Mouse (Mus musculus) intestine, embryonic 14.5 days (tissue): ENCODE measurements around the gene Chrna5. TPM values are rescaled to one million over a fixed set of nuclear protein-coding genes. Genes with fewer than 3 reads are reported as not detected.
A peak's percentile ranks its signal among the peaks of the same experiment; 100 is the strongest.

Source experiments
- ATAC-seq: fragments of 200-750 bp; cut with Nextera tagmentation; replicated peaks from 2 replicates; pipeline ENCODE4 v1.8.0; 2017; ENCODE audit warnings: low read depth, moderate number of reproducible peaks, moderate TSS enrichment, moderate library complexity; ENCODE audit not compliant: low FRiP score, low TSS enrichment
- DNase-seq: peaks from one replicate; pipeline ENCODE4 v3.0.0-alpha.2; 2018; ENCODE audit warnings: low spot score
- H3K27ac ChIP-seq: fragments of 300-500 bp; sonication (generic); 2 replicates; pipeline ENCODE4 v1.5.1; 2014; ENCODE audit warnings: low read depth, mild to moderate bottlenecking, control low read depth
- H3K27me3 ChIP-seq: fragments of 300-500 bp; sonication (generic); replicated peaks from 2 replicates; pipeline ENCODE4 v1.6.1; 2014; ENCODE audit warnings: low read length, control low read depth; ENCODE audit not compliant: control insufficient read depth, insufficient read depth
- H3K36me3 ChIP-seq: fragments of 300-500 bp; sonication (generic); 2 replicates; pipeline ENCODE4 v1.6.1; 2014; ENCODE audit warnings: low read length, control low read depth; ENCODE audit not compliant: control insufficient read depth, insufficient read depth
- H3K4me1 ChIP-seq: fragments of 300-500 bp; sonication (generic); replicated peaks from 2 replicates; pipeline ENCODE4 v1.6.1; 2014; ENCODE audit warnings: low read length, control low read depth, mixed read lengths; ENCODE audit not compliant: control insufficient read depth, insufficient read depth
- H3K4me2 ChIP-seq: fragments of 300-500 bp; sonication (generic); 2 replicates; pipeline ENCODE4 v1.6.1; 2014; ENCODE audit warnings: low read length
- H3K4me3 ChIP-seq: fragments of 300-500 bp; sonication (generic); 2 replicates; pipeline ENCODE4 v1.5.1; 2014; ENCODE audit warnings: low read depth, low read length, control low read depth, mixed read lengths
- H3K9ac ChIP-seq: fragments of 300-500 bp; sonication (generic); 2 replicates; pipeline ENCODE4 v1.6.1; 2014; ENCODE audit warnings: mild to moderate bottlenecking, low read length
- H3K9me3 ChIP-seq: fragments of 300-500 bp; sonication (generic); 2 replicates; pipeline ENCODE4 v1.6.1; 2016; ENCODE audit warnings: low read length, control low read depth; ENCODE audit not compliant: control insufficient read depth
- WGBS: fragments of 180-500 bp; shearing (Covaris S2); extraction: QIAGEN DNeasy Blood & Tissue Kit; methylation state at CpG from one replicate; pipeline ENCODE4 v1.1.7; 2014; 5-methylcytosine and 5-hydroxymethylcytosine counted together
- polyA plus RNA-seq: library from polyadenylated mRNA; unstranded; fragments of >200 nt; fragmentation: Nextera tagmentation; extraction: Ambion mirVana; gene quantifications from 2 replicates; pipeline ENCODE4 v1.2.1, GENCODE M21; 2014

Chrna5 gene
- polyA plus RNA-seq, 1 experiment from 2014 or later: 5.3 TPM

DNA sequence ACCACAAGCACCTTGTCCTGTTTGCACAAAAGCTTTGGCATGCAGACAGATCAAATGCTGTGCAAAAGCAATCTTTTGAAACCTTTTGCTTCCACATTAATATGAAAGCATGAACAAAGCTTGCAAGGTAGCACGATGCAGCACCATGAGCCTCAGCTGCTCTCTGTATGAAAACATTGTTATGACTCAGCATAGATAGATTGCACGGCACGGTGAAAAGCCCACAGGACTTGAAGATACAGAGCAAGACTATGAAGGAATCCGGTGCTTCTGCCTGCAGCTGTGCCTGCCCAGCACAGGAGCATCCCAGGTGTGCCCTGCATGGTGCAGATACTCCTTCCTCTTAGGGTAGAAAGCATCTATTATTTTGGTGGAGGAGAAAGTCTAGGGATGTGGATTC is 22.9 kb downstream of the Chrna5 start:
- 64% methylated on average over 4 of the region's 4 CpGs for WGBS
- Histone ChIP-seq H3K4me1 (no peaks in the 10 kb centered on the region), H3K36me3 (no peaks in the 10 kb centered on the region), H3K9ac (no peak overlapping the region), H3K9me3 (no peaks in the 10 kb centered on the region), H3K4me2 (no peak overlapping the region), H3K4me3 (no peak overlapping the region), H3K27me3 (no peaks in the 10 kb centered on the region), H3K27ac (no peak overlapping the region)
- no peak for DNase-seq
- ATAC-seq: no peak

- H3K4me1 ChIP-seq: no peaks in the 10 kb centered on the region
- ATAC-seq (no peak), DNase-seq (no peak)
- WGBS: 80% methylated on average over 2 of the region's 2 CpGs
- H3K36me3 ChIP-seq: no peaks in the 10 kb centered on the region
- no peak overlapping the region for H3K9ac ChIP-seq
- H3K4me3 ChIP-seq: no peak overlapping the region
- H3K27ac ChIP-seq: no peak overlapping the region
- no peaks in the 10 kb centered on the region for H3K27me3 ChIP-seq
- H3K4me2 ChIP-seq: no peak overlapping the region
- no peaks in the 10 kb centered on the region for H3K9me3 ChIP-seq
Measured at GRCm38 (mm10) chr9:55009692-55010091, 29.0 kb downstream of the Chrna5 start.

DNA sequence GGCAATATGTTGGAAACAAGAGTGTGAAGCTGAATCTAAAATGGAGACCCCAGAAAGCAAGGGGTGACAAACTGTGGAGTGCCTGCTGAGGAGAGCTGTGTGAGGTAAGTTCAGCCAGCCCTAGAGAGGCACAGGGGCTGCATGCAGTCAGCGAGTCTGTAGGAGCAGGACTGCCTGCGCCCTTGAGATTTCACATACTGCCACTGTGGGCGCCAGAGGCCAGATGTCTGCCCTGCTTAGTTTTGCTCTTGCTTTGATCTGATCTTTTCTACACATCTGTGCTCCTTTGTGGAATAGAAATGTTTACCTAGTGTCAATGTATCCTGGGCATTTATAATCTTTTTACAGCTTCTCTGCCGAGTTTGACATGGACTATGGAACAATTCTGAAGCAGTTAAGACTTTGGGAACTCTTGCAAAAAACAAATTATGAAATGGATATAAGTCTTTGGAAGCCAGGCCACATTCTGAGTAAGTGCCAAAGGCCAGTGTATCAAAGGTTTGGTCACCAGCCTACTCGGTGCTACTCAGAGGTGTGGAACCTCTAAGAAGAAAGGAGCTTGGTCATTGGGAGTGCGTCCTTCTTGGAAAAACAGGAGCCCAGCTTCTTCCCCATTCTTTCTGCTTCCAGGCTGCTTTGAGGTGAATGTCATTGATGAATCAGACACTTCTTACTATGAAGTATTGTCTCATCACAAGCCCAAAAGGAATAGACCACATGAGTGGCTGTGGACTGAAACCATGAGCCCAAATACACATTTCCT is 30.1 kb downstream of the Chrna5 start:
- H3K4me1 ChIP-seq: no peaks in the 10 kb centered on the region
- no peak overlapping the region for H3K4me3 ChIP-seq
- no peaks in the 10 kb centered on the region for H3K9me3 ChIP-seq
- 28% methylated on average over 6 of the region's 6 CpGs for WGBS
- no peaks in the 10 kb centered on the region for H3K27me3 ChIP-seq
- ATAC-seq: no peak
- H3K27ac ChIP-seq: no peak overlapping the region
- H3K4me2 ChIP-seq: no peak overlapping the region
- DNase-seq: no peak
- H3K9ac ChIP-seq: no peak overlapping the region
- H3K36me3 ChIP-seq: no peaks in the 10 kb centered on the region

- H3K9me3 ChIP-seq: no peaks in the 10 kb centered on the region
- H3K9ac ChIP-seq: no peak overlapping the region
- H3K4me2 ChIP-seq: no peak overlapping the region
- H3K4me1 ChIP-seq: no peaks in the 10 kb centered on the region
- ATAC-seq (no peak), DNase-seq (no peak)
- no peak overlapping the region for H3K27ac ChIP-seq
- no peak overlapping the region for H3K4me3 ChIP-seq
- H3K36me3 ChIP-seq: no peaks in the 10 kb centered on the region
- H3K27me3 ChIP-seq: no peaks in the 10 kb centered on the region
- WGBS: 75% methylated on average over 3 of the region's 3 CpGs
Measured at GRCm38 (mm10) chr9:55016926-55017325, 36.2 kb downstream of the Chrna5 start.

DNA sequence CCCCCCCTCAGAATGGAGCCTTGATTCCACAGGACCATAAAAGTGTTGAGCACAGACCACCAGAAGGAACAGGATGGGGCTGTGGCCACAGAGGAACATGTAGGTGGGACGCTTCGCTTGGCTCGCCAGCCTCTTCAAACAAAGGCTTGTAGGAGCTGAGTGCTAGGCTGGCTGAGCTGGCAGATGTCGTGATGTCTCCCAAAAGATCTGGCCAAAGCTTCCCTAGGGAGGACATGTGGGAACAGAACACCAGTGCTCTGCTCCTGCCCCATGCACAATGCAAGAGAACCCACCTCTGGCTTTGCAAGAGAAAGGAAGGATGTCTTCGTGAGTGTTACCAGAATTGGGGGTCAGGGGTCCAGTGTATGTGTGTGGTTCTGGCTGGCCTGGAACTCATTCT is 42.6 kb downstream of the Chrna5 start:
- H3K36me3 ChIP-seq: no peaks in the 10 kb centered on the region
- no peak for DNase-seq
- no peak overlapping the region for H3K4me3 ChIP-seq
- no peak for ATAC-seq
- H3K9ac ChIP-seq: no peak overlapping the region
- 77% methylated on average over 5 of the region's 5 CpGs for WGBS
- H3K4me2 ChIP-seq: no peak overlapping the region
- peaks cover 37% of the 10 kb centered on the region for H3K27me3 ChIP-seq
- no peaks in the 10 kb centered on the region for H3K9me3 ChIP-seq
- H3K27ac ChIP-seq: no peak overlapping the region
- H3K4me1 ChIP-seq: 0 out of 2 replicates have a peak, but pooled peaks cover 8% of the 10 kb centered on the region

DNA sequence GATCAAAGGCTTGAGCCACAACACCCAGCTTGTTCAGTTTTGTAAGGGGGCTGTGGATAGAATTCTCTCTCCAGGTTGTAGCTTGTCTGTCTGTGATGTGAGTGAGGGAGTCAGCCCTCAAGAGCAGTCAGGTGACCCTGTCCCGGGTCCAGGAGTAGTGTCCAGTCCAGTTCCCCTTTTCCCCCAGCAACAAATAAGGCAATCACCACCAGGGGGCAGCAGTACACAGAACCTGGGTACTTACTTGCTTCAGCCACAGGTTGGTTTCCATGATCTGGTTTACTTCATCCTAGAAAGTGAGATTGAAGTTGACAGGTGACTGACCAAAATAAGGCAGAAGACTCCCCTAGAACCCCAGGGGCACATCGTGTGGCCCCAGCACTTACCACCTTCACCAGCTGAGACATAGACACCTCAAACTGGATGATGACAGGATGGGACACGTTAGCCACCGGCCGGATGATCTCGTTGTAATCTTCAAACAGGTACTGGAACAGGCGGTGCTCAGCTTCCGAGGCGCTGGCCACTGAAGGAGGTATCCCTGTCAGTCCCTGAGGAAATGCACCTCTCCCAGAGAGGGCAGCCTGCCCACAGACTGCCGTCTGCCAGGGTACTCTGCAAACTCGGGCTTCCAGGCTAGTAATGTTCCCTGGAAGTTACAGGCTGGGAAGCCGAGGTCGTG is 43.4 kb downstream of the Chrna5 start:
- Histone ChIP-seq H3K4me2 (peak overlapping the region; percentile 20; the same call in 1 of the 2 replicates), H3K9me3 (no peaks in the 10 kb centered on the region), H3K27ac (no peak overlapping the region), H3K4me1 (0 out of 2 replicates have a peak, but pooled peaks cover 8% of the 10 kb centered on the region), H3K4me3 (no peak overlapping the region), H3K27me3 (peaks cover 37% of the 10 kb centered on the region), H3K36me3 (no peaks in the 10 kb centered on the region), H3K9ac (no peak overlapping the region)
- ATAC-seq (peak; percentile 4; the same call in 1 of the 2 replicates), DNase-seq (peak; percentile 96)
- 34% methylated on average over 13 of the region's 13 CpGs for WGBS

GRCm38 (mm10) chr9:55025534-55026274 is 45.0 kb downstream of the Chrna5 start:
- peak overlapping the region; percentile 46 for H3K4me2 ChIP-seq
- H3K36me3 ChIP-seq: no peaks in the 10 kb centered on the region
- peak overlapping the region; percentile 38 for H3K27ac ChIP-seq
- WGBS: 11% methylated on average over 38 of the region's 38 CpGs
- H3K4me3 ChIP-seq: peak overlapping the region; percentile 29
- peak overlapping the region; percentile 27 for H3K9ac ChIP-seq
- ATAC-seq (0 out of 2 replicates have a peak, but pooled peaks have one; percentile 7), DNase-seq (no peak)
- peaks cover 37% of the 10 kb centered on the region for H3K27me3 ChIP-seq
- H3K9me3 ChIP-seq: no peaks in the 10 kb centered on the region
- 0 out of 2 replicates have a peak, but pooled peaks cover 8% of the 10 kb centered on the region for H3K4me1 ChIP-seq

GRCm38 (mm10) chr9:55026275-55026663 is 45.6 kb downstream of the Chrna5 start, which contains the start of gene Chrna3:
Chrna3 (minus strand) TSS chr9:55026562.
- DNase-seq (peak; percentile 76), ATAC-seq (peak; percentile 59)
- Histone ChIP-seq H3K36me3 (no peaks in the 10 kb centered on the region), H3K9ac (peak within 1 kb of the TSS; percentile 27), H3K4me1 (0 out of 2 replicates have a peak, but pooled peaks cover 8% of the 10 kb centered on the region), H3K9me3 (no peaks in the 10 kb centered on the region), H3K27me3 (peaks cover 37% of the 10 kb centered on the region), H3K27ac (peak within 1 kb of the TSS; percentile 38), H3K4me2 (peak within 1 kb of the TSS; percentile 46), H3K4me3 (peak within 1 kb of the TSS; percentile 29)
- 1% methylated on average over 39 of the region's 39 CpGs for WGBS
